Mouse (Mus musculus) stomach, postnatal 0 days (tissue): ENCODE data around the gene Atp5g2.

ENCODE experiments used
- CTCF ChIP-seq: IDR thresholded peaks from 2 replicates; pipeline ENCODE4 v1.5.1; 2016; ENCODE audit warnings: antibody characterized with exemption, low read depth, mild to moderate bottlenecking, moderate library complexity
- EP300 ChIP-seq: optimal IDR thresholded peaks from 2 replicates; pipeline ENCODE3; 2016; ENCODE audit warnings: antibody characterized with exemption

DNA sequence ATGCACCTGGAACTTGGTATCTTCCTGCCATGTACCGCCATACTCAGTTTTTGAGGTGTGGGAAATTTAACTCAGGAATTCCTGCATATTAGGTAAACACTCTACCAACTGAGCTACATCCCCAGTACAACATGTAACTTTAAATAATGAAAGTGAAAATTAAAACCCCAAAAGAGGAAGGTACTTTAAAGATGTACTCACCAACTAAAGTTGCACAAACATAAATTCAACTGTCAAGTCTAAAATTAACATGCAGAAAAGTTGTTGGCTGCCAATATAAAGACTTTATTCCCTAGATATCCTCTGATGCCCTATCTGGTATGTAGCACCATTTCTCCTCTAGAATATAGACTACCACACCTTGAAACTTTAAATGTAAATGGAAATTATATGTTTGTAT is 54.5 kb downstream of the Atp5g2 start:
- no peak for TF ChIP-seq EP300
- TF ChIP-seq CTCF, result no peak
